Comparison of ENCODE assay signal across 19 mouse cellular contexts in genomic region chr13:58958171-58958904, GRCm38 (mm10).
"Had no signal": no experiment of that assay in that cellular context is flagged by ENCODE, and none has a peak within 500 bp of the region (broad histone marks: within the 10 kb centered on the region; RNA-seq: fewer than 3 reads in every experiment).

No protein-coding gene starts in this region.

- DNase-seq: lung, adult 18-20 months; lung, embryonic 14.5 days; lung, postnatal 10 days; lung, postnatal 4 days; midbrain, embryonic 14.5 days; retina, postnatal 1 day; right cerebral cortex, adult 18-20 months; right cerebral cortex, postnatal 25 days; right cerebral cortex, postnatal 4 days; spleen, adult 18-20 months; thymus, adult 18-20 months; thymus, postnatal 14 days; thymus, postnatal 36 days had no signal

- H3K4me2 ChIP-seq: lung, embryonic 14.5 days; midbrain, embryonic 12.5 days; neural tube, embryonic 13.5 days; neural tube, embryonic 15.5 days had no signal

- H3K27ac ChIP-seq: midbrain, embryonic 10.5 days; midbrain, embryonic 12.5 days; neural tube, embryonic 13.5 days; neural tube, embryonic 15.5 days had no signal

- H3K9ac ChIP-seq: lung, embryonic 14.5 days; midbrain, embryonic 12.5 days; neural tube, embryonic 13.5 days; neural tube, embryonic 15.5 days had no signal

- H3K27me3 ChIP-seq: neural tube, embryonic 13.5 days; neural tube, embryonic 15.5 days had no signal

- H3K4me3 ChIP-seq: midbrain, embryonic 10.5 days; midbrain, embryonic 12.5 days; myocyte; neural tube, embryonic 13.5 days; neural tube, embryonic 15.5 days had no signal

- ATAC-seq: midbrain, embryonic 16.5 days had no signal

- H3K9me3 ChIP-seq: midbrain, embryonic 10.5 days; midbrain, embryonic 12.5 days; neural tube, embryonic 13.5 days; neural tube, embryonic 15.5 days had no signal

- H3K36me3 ChIP-seq: midbrain, embryonic 10.5 days; midbrain, embryonic 12.5 days; neural tube, embryonic 13.5 days; neural tube, embryonic 15.5 days had no signal
